Mouse (Mus musculus): Measurements from ENCODE around the gene Uchl4. TPM values are rescaled to one million over a fixed set of nuclear protein-coding genes. Genes with fewer than 3 reads are reported as not detected.
"Not testable (repeated sequence)": the region's sequence is repeated elsewhere in the genome, so short reads cannot be mapped to it uniquely, and the experiment has no call there.

Uchl4 gene
- polyA plus RNA-seq, 1 experiment = 0.11 TPM

DNA sequence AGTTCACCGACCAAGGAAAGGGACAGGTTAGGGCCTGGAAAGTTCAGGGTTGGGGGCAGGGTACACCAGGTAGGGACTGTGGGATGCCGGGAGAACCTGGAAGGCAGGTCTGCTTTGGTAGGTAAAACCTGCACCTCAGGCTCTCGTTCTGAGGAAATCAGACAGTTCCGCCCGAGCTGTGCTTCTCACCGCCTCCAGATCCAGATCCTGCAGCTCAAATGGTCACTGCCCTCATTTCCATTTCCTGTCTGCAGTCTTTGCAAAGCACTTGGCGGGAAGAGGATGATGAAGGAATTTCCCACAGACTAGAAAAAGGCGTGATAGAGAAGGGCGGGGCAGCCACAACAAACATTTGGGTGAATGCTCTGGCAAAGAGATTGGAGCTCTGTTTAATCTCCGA lies 33.2 kb downstream of the Uchl4 start:
- DNase-seq = no peak
- WGBS = 87% methylated on average over 10 of the region's 10 CpGs
- TF ChIP-seq CTCF (IDR thresholded peaks at IDR 0.05; ENCODE audit: borderline replicate concordance, insufficient read depth, low read depth, low read length) = no peak
- Histone ChIP-seq H3K27ac (ENCODE audit: insufficient read depth, low read length) (no peak overlapping the region), H3K4me3 (replicated peaks; ENCODE audit: insufficient read depth, low read depth, low read length) (no peak overlapping the region), H3K27me3 (ENCODE audit: control insufficient read depth, insufficient read depth, low read length) (no peaks in the 10 kb centered on the region), H3K4me1 (ENCODE audit: control insufficient read depth, insufficient read depth, low read length) (no peaks in the 10 kb centered on the region)

DNA sequence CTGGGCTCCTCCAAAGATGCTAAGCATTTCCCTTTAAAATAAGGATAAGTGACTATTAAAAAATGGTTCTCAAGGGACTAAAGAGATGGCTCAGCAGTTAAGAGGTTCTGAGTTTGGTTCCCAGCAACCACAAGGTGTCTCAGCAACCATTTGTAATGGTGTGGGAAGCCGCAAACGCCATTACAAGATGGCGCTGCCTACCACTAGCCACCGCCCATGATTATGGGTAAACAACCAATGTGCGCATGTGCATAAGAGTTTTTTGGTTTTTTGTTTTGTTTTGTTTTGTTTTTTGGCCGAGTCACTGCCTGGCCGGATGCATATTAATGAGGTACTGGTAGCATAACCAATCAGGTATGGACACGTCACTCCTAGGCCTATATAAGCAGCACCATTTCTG lies 33.8 kb downstream of the Uchl4 start:
- not testable (repeated sequence) for H3K4me3 ChIP-seq (replicated peaks; ENCODE audit: insufficient read depth, low read depth, low read length); H3K27ac ChIP-seq (ENCODE audit: insufficient read depth, low read length); H3K4me1 ChIP-seq (ENCODE audit: control insufficient read depth, insufficient read depth, low read length); DNase-seq; H3K27me3 ChIP-seq (ENCODE audit: control insufficient read depth, insufficient read depth, low read length)
- 91% methylated on average over 8 of the region's 8 CpGs for WGBS

DNA sequence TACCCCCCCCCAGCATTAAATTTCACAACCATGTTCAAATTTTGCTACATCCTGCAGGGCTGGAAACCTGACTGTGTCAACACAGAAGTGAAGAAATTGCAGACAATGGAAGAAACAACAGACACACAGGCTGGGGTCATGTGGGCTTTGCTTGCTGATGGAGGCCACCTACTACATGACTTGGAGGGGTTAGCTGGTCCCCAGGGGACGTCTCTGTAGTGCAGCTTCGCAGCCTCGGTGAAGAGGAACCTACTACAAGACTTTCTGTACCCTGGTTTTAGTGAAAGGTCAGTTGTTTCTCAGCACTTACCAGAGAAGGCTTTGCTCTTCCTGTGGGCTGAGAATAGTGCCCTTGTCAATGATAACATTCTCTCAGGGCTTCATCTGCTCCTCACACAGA lies 36.2 kb downstream of the Uchl4 start:
- WGBS = 50% methylated on average over 3 of the region's 3 CpGs
- no peak overlapping the region for H3K27ac ChIP-seq (ENCODE audit: insufficient read depth, low read length)
- no peaks in the 10 kb centered on the region for H3K4me1 ChIP-seq (ENCODE audit: control insufficient read depth, insufficient read depth, low read length)
- no peaks in the 10 kb centered on the region for H3K27me3 ChIP-seq (ENCODE audit: control insufficient read depth, insufficient read depth, low read length)
- DNase-seq = no peak
- H3K4me3 ChIP-seq (replicated peaks; ENCODE audit: insufficient read depth, low read depth, low read length) = no peak overlapping the region
- TF ChIP-seq POLR2A (IDR thresholded peaks at IDR 0.05; ENCODE audit: borderline replicate concordance, insufficient read depth, low read length) = no peak
- no peak for TF ChIP-seq CTCF (IDR thresholded peaks at IDR 0.05; ENCODE audit: borderline replicate concordance, insufficient read depth, low read depth, low read length)

DNA sequence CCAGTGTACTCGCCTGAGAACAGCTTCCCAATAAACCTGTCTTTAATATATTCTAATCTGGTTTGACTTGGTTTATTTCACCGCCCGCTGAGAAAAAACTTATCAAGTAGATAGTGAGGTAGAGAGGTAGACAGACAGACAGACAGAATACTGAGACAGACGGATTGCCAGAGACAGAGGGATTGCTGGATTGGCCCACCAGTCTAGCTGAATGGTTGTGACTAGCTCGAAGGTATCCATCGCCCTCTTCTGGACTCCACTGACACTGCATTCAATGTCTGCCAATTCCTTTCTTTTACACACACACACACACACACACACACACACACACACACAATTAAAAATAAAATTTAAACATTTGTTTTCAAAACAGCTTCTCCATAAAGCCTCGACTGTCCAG lies 37.6 kb downstream of the Uchl4 start:
- Histone ChIP-seq H3K4me1 (ENCODE audit: control insufficient read depth, insufficient read depth, low read length) (no peaks in the 10 kb centered on the region), H3K27me3 (ENCODE audit: control insufficient read depth, insufficient read depth, low read length) (no peaks in the 10 kb centered on the region), H3K27ac (ENCODE audit: insufficient read depth, low read length) (no peak overlapping the region), H3K4me3 (replicated peaks; ENCODE audit: insufficient read depth, low read depth, low read length) (no peak overlapping the region)
- peak; percentile 29 for DNase-seq
- TF ChIP-seq CTCF (IDR thresholded peaks at IDR 0.05; ENCODE audit: borderline replicate concordance, insufficient read depth, low read depth, low read length) = peak; percentile 49; the same call in 1 of the 2 replicates
- no peak for TF ChIP-seq POLR2A (IDR thresholded peaks at IDR 0.05; ENCODE audit: borderline replicate concordance, insufficient read depth, low read length)
- 41% methylated on average over 7 of the region's 7 CpGs for WGBS

DNA sequence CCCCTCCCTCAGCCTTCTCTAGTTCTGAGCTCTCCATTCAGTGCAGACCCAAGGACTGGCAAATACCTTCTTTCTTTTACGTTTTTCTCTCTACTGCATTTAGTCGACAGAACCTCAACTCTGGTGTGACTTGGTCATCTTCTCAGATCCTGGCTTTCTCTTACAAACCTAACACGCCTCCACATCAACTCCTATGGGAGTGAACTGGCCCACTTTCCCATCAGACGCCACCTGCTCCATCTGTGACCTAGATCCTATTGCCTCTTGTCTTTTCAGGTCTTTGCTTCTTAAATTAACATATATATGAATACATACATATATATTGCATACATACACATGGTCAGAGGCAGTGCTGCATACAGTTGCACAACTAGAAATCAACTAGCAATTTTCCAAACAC lies 38.8 kb downstream of the Uchl4 start:
- DNase-seq = peak in 1 of 2 experiments; percentile 38
- WGBS = 11% methylated on average over 4 of the region's 4 CpGs
- no peak overlapping the region for H3K27ac ChIP-seq (ENCODE audit: insufficient read depth, low read length)
- H3K27me3 ChIP-seq (ENCODE audit: control insufficient read depth, insufficient read depth, low read length) = no peaks in the 10 kb centered on the region
- no peaks in the 10 kb centered on the region for H3K4me1 ChIP-seq (ENCODE audit: control insufficient read depth, insufficient read depth, low read length)
- H3K4me3 ChIP-seq (replicated peaks; ENCODE audit: insufficient read depth, low read depth, low read length) = no peak overlapping the region
- no peak for TF ChIP-seq POLR2A (IDR thresholded peaks at IDR 0.05; ENCODE audit: borderline replicate concordance, insufficient read depth, low read length)
- TF ChIP-seq CTCF (IDR thresholded peaks at IDR 0.05; ENCODE audit: borderline replicate concordance, insufficient read depth, low read depth, low read length) = no peak

DNA sequence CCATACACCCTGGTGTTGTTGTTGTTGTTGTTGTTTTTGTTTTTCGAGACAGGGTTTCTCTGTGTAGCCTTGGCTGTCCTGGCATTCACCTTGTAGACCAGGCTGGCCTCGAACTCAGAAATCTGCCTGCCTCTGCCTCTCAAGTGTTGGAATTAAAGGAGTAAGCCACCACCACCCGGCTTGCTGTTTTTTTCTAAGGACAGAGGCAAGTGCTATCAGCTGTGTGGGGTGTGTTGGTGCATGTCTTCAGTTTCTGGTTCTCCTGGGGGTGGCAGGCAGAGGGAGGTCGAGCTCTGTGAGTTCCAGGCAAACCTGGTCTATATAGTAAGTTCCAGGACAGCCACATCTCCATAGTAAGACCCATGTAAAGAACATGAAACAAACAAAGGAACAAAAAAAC lies 39.3 kb downstream of the Uchl4 start:
- Histone ChIP-seq H3K27me3 (ENCODE audit: control insufficient read depth, insufficient read depth, low read length) (no peaks in the 10 kb centered on the region), H3K4me1 (ENCODE audit: control insufficient read depth, insufficient read depth, low read length) (no peaks in the 10 kb centered on the region), H3K4me3 (replicated peaks; ENCODE audit: insufficient read depth, low read depth, low read length) (no peak overlapping the region), H3K27ac (ENCODE audit: insufficient read depth, low read length) (no peak overlapping the region)
- TF ChIP-seq CTCF (IDR thresholded peaks at IDR 0.05; ENCODE audit: borderline replicate concordance, insufficient read depth, low read depth, low read length) (no peak), POLR2A (IDR thresholded peaks at IDR 0.05; ENCODE audit: borderline replicate concordance, insufficient read depth, low read length) (no peak)
- 80% methylated on average over 4 of the region's 4 CpGs for WGBS
- DNase-seq = no peak

DNA sequence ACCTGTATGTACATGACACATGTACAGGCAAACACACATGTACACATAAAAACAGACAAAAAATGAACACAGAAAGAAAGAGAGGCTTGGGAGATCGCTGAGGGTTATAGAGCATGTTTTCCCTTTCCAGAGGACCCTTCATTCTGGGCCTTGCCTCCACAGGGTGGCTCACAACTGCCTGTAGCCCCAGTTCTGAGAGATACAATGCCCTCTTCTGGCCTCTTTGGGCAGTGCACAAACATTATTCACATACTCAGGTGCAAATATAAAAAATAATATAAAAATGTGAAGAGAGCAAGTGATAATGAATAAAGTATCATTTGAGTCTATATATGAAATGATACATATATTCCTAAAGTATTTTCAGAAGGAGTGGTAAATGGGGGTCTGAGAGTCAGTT lies 39.9 kb downstream of the Uchl4 start:
- no peak for DNase-seq
- no peaks in the 10 kb centered on the region for H3K27me3 ChIP-seq (ENCODE audit: control insufficient read depth, insufficient read depth, low read length)
- H3K4me3 ChIP-seq (replicated peaks; ENCODE audit: insufficient read depth, low read depth, low read length) = no peak overlapping the region
- H3K27ac ChIP-seq (ENCODE audit: insufficient read depth, low read length) = no peak overlapping the region
- whole genome bisulfite sequencing = 77% methylated on average over 1 of the region's 1 CpGs
- no peaks in the 10 kb centered on the region for H3K4me1 ChIP-seq (ENCODE audit: control insufficient read depth, insufficient read depth, low read length)
- TF ChIP-seq CTCF (IDR thresholded peaks at IDR 0.05; ENCODE audit: borderline replicate concordance, insufficient read depth, low read depth, low read length) (no peak), POLR2A (IDR thresholded peaks at IDR 0.05; ENCODE audit: borderline replicate concordance, insufficient read depth, low read length) (no peak)

DNA sequence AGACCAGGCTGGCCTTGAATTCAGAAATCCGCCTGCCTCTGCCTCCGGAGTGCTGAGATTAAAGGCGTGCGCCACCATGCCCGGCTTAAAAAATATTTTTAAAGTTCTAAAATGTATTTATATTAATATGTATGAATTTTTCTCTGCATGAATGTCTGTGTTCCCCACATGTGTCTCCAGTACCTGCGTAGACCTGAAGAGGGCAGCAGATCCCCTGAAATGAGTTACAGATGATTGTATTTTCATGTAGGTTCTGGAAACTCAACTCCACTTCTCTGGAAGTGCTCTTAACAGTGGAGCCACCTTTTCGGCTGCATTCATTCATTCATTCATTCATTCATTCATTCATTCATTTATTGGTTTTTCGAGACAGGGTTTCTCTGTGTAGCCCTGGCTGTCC lies 42.7 kb downstream of the Uchl4 start:
- WGBS = 70% methylated on average over 8 of the region's 8 CpGs
- Histone ChIP-seq H3K27me3 (ENCODE audit: control insufficient read depth, insufficient read depth, low read length) (no peaks in the 10 kb centered on the region), H3K4me1 (ENCODE audit: control insufficient read depth, insufficient read depth, low read length) (no peaks in the 10 kb centered on the region), H3K27ac (ENCODE audit: insufficient read depth, low read length) (no peak overlapping the region), H3K4me3 (replicated peaks; ENCODE audit: insufficient read depth, low read depth, low read length) (no peak overlapping the region)
- TF ChIP-seq CTCF (IDR thresholded peaks at IDR 0.05; ENCODE audit: borderline replicate concordance, insufficient read depth, low read depth, low read length) (peak; percentile 71), POLR2A (IDR thresholded peaks at IDR 0.05; ENCODE audit: borderline replicate concordance, insufficient read depth, low read length) (no peak)
- DNase-seq = peak; percentile 53 to 73
